Mouse (Mus musculus): ENCODE measurements around the gene 1700049E17Rik1. TPM values are rescaled to one million over a fixed set of nuclear protein-coding genes. Genes with fewer than 3 reads are reported as not detected.

The 1700049E17Rik1 gene
- not detected for polyA plus RNA-seq (2017; shearing (Covaris generic))

GRCm38 (mm10) chr14:41924649-41925048, at the start of gene 1700049E17Rik1:
TSS of gene 1700049E17Rik1 (plus strand) at chr14:41924949.

GRCm38 (mm10) chr14:41907190-41907589, 17.6 kb upstream of the 1700049E17Rik1 start, which contains the start of gene Gm7980:
TSS of gene Gm7980 (minus strand) at chr14:41907290.

GRCm38 (mm10) chr14:41943695-41944094, 18.9 kb downstream of the 1700049E17Rik1 start, which contains the start of gene 1700024B05Rik:
TSS of gene 1700024B05Rik (plus strand) at chr14:41943995.

GRCm38 (mm10) chr14:41967827-41968226, 43.1 kb downstream of the 1700049E17Rik1 start, which contains the start of gene Gm6401:
TSS of gene Gm6401 (minus strand) at chr14:41967927.

Other genes starting within 250 kb of the 1700049E17Rik1 start
- under 1 TPM in 1 of 2 experiments, not detected in 1; 0.29 TPM for gene Gm8068, start 223.1 kb upstream of the 1700049E17Rik1 start, polyA plus RNA-seq (2017; shearing (Covaris generic))
- gene Gm7929, start 174.3 kb upstream of the 1700049E17Rik1 start, polyA plus RNA-seq (2017; shearing (Covaris generic)): not detected
- gene Gm47189, start 152.5 kb upstream of the 1700049E17Rik1 start, polyA plus RNA-seq (2017; shearing (Covaris generic)): not detected
- gene Gm7980, start 17.7 kb upstream of the 1700049E17Rik1 start, polyA plus RNA-seq (2017; shearing (Covaris generic)): not detected
- under 1 TPM in 1 of 2 experiments, not detected in 1; 0.14 TPM for gene 1700024B05Rik, start 19.0 kb downstream of the 1700049E17Rik1 start, polyA plus RNA-seq (2017; shearing (Covaris generic))
- gene Gm6401, start 43.0 kb downstream of the 1700049E17Rik1 start, polyA plus RNA-seq (2017; shearing (Covaris generic)): not detected
- gene Gm3543, start 58.4 kb downstream of the 1700049E17Rik1 start, polyA plus RNA-seq (2017; shearing (Covaris generic)): not detected
- gene Gm7951, start 192.4 kb downstream of the 1700049E17Rik1 start, polyA plus RNA-seq (2017; shearing (Covaris generic)): not detected
- gene Gm17027, start 237.7 kb downstream of the 1700049E17Rik1 start, polyA plus RNA-seq (2017; shearing (Covaris generic)): not detected

Data from activated CD4-positive, CD25-positive, alpha-beta regulatory T cell (primary cell).